Mouse (Mus musculus): ENCODE data around the gene Ccdc122.
"Not testable (repeated sequence)": the region's sequence is repeated elsewhere in the genome, so short reads cannot be mapped to it uniquely, and the experiment has no call there.

The Ccdc122 gene

GRCm38 (mm10) chr14:77036226-77037046, at the start of gene Ccdc122, which contains the start of gene Lacc1:
Gene Ccdc122, plus strand, starts transcription at chr14:77036772.
Gene Lacc1, minus strand, starts transcription at chr14:77036904.
- peak; percentile 65 for DNase-seq (ENCODE audit: low read depth, low spot score)

DNA sequence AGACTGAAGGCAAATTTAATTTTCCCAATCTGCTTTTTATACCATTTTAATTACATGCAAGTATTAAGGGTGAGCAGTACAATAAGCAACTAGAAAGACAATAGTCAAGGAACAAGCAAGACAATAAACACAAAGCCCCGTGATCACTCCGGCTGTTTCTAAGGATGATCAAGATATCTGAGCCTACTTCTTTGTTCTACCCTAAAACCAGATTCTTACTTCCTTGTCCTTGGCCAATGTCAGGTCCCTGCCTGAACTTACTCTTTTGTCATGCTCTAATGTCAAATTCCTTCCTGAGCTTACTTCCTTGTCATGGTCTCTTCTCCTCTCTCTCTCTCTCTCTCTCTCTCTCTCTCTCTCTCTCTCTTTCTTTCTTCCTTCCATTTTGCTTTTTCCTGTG, 46.2 kb upstream of the Ccdc122 start:
- DNase-seq (ENCODE audit: low read depth, low spot score): not testable (repeated sequence)

DNA sequence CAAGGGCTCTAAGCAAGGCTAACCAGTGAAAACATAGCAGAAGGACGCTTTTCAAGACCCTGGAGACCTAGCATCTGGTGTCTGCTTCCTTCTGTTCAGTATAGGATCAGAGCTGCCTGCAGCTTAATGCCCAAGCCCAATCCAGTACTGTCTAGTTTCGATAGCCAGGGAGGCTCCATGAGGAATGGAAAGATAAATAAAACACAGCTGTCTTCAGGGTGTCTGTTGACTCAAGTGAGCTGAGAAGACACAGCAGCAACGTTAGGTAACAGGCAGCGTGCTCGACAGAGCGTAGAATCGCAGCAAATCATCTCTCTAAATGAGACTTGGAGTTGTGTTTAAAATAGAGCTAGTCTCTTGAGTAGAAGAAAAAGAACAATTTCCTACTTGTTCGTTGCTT, 31.8 kb upstream of the Ccdc122 start:
- DNase-seq (ENCODE audit: low read depth, low spot score): no peak

GRCm38 (mm10) chr14:77005566-77005965, 31.0 kb upstream of the Ccdc122 start:
- no peak for DNase-seq (ENCODE audit: low read depth, low spot score)

- peak; percentile 42 for DNase-seq (ENCODE audit: low read depth, low spot score)
These were observed 28.3 kb upstream of the Ccdc122 start for GRCm38 (mm10) chr14:77008238-77008637.

DNA sequence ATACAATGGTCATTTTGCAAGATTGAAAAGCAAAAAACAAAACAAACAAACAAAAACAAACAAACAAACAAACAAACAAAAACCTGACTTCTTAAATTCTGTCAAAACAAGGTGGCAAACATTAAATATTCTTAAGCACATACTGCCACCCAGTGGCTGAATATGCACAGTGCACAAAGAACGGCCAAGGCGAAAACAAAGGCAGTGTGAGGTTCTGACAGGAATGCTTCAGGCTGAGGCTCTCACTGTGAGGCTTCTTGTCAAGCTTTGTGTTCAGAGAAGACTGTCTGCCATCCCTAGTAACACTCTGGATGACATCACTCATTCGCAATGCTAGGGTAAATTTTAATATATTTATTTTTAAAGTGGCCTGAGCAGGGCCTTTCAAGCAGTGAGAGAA, 24.8 kb upstream of the Ccdc122 start:
- peak; percentile 23 for DNase-seq (ENCODE audit: low read depth, low spot score)

- not testable (repeated sequence) for DNase-seq (ENCODE audit: low read depth, low spot score)
These were observed 19.8 kb upstream of the Ccdc122 start for GRCm38 (mm10) chr14:77016783-77017182.

DNA sequence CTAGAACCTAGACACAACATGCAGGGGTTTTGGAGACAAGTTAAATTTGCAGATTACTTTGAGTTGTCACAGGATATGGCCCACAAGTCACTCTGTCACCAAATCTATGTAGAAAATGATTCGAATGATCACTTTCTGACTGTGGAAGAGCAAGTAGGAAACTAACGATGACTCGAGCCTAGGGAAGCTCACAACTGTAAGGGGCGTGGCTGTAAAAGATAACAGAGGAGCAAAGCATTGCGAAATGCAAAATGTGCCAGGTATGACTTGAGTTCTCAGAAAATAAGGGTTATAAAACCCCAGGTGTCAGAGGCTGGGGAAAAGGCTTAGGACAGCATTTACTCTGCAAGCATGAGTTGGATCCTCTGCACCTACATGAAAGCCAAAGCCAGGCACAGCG, 19.4 kb upstream of the Ccdc122 start:
- DNase-seq (ENCODE audit: low read depth, low spot score): no peak

- no peak for DNase-seq (ENCODE audit: low read depth, low spot score)
These were observed 12.1 kb upstream of the Ccdc122 start for GRCm38 (mm10) chr14:77024499-77024898.

GRCm38 (mm10) chr14:77029319-77030054, 7.1 kb upstream of the Ccdc122 start:
- DNase-seq (ENCODE audit: low read depth, low spot score): no peak

DNA sequence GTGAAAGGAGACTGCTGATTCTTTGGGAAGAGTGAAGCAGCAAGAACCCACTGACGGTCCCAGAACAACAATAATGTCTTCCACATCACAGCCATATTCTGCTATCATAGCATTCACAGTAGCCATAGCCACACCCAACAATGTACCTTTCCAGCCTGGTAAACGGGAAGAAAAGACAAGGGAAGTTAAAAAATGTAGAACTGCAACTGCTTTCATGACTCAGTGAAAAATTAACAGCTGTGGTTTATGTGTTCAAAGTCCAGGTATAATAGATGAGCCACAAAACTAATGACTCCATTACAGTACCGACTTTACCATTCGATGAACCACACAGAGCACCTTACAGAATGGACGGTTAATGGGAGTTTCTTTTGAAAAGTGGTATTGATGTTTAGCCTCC, 5.8 kb upstream of the Ccdc122 start:
- no peak for DNase-seq (ENCODE audit: low read depth, low spot score)

DNA sequence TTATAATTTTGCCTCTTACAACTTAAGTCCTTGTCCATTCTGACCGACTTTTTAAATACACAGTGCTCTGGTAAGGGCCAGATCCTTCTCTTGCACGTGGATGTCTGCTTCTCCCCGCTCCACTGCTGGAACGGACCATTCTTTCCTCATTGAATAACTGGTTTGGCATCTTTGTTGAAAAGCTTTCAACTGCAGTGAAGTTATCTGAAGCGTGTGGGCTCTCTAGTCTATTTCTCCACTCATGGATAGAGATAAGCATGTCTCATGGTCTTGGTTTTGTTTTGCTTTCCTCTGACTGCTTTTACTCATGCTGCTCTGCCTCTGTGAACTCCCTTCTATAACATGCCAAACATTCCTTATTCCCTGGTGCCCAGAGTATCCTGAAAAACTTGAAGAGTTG, 4.1 kb upstream of the Ccdc122 start:
- DNase-seq (ENCODE audit: low read depth, low spot score): no peak

- DNase-seq (ENCODE audit: low read depth, low spot score): no peak
These were observed 3.2 kb upstream of the Ccdc122 start for GRCm38 (mm10) chr14:77033391-77033790.

DNA sequence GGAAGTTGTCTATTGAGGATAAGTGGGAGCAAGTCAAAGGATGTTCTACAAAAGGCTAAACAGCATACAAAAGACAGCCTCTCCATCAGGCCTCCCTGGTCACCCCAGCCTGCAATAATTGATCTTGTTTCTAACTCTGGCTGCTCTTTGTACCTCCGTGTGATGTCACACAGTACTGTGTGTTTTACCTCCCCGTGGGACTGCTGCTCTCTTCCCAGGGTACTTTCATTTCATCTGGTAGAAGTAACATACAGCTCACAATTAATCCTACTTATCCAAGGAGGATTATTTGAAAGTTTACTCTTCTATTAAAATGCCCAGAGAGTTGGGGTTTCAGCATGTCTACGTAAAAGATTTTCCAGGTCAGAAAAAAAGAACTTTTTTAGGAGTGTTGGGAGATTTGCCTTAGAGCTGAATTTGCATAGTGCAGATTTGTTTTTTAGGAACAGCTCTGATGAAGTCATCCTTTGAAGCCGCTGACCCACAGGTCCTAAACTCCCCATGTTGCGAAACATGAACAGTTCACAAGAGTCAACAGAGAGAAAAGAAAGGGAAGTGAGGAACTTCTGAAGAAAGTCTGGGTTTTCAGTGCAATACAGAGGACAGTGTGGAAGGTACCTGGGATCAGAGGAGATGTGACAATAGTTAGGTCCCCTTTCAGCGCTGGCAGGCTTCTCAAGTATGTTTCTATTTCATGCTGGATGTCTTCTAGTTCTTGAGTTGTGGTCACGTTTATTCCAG, 2.2 kb upstream of the Ccdc122 start:
- DNase-seq (ENCODE audit: low read depth, low spot score): peak; percentile 28

- DNase-seq (ENCODE audit: low read depth, low spot score): no peak
These were observed 1.6 kb upstream of the Ccdc122 start for GRCm38 (mm10) chr14:77034970-77035369.

- DNase-seq (ENCODE audit: low read depth, low spot score): no peak
These were observed 758 bp downstream of the Ccdc122 start for GRCm38 (mm10) chr14:77037330-77037729.

DNA sequence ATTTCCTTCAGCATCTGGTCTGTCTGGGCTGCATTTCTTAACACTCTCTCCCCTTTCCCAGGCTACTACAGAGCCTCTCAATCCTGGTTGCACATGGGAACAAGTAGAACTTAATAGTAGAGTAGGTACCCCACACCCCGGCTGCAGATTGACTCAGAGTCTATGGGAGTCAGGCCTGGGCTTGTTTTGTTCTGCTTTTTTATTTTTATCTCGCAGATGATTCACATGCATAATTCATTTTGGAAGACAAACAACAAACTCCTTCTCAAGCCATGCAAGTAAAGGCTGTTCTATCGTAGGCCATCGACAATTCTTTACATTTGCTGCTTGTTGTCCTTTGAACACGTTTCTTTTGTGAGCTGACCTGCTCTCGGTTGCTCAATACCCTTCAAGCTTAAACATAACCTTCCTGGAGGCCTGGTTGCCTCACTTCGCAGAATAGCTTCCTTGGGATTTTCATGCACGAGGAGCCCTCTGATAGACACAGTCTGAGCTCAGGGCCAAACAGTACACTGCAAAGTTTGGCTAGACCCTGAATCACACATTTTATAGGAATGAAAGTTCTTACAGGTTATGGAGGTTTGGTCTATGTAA, 1.4 kb downstream of the Ccdc122 start:
- DNase-seq (ENCODE audit: low read depth, low spot score): no peak

GRCm38 (mm10) chr14:77053288-77053687, 16.7 kb downstream of the Ccdc122 start:
- DNase-seq (ENCODE audit: low read depth, low spot score): no peak

DNA sequence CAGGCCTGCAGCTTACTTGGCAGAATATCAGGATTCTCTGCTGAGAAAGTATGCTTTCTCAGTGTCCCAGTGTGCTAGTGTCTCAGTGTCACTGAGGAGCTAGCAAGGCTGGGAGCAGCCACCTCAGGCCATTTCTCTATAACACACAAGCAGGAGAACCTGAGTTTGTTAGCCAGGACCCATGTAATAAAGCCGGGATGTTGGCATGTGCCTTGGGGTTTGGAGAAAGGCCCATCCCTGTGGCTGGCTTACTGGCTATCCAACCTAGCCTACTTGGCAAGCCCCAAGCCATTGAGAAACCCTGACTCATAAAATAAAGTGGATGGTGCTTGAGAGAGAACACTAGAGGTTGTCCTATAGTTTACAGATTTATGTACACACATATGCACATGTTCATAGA, 32.8 kb downstream of the Ccdc122 start:
- DNase-seq (ENCODE audit: low read depth, low spot score): peak; percentile 7

DNA sequence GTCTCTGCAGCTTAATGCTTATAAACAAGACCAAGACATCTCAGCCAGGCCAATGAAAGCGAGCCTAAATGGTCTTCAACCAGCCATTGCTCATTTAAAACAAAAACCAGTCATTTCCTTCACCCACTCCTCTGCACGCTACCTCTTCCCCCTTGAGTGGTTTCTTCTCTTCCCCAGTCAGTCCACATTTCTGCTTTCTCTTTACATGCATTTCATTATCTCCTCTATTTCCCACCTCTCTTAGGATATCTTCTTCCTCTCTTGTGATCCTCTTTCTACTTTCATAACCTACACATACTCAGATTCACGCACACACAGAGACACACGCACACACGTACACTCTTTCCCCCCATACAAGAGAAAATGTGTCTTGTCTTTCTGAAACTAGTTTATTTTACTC, 44.7 kb downstream of the Ccdc122 start:
- no peak for DNase-seq (ENCODE audit: low read depth, low spot score)

- DNase-seq (ENCODE audit: low read depth, low spot score): no peak
These were observed 63.7 kb downstream of the Ccdc122 start for GRCm38 (mm10) chr14:77100285-77100684.

GRCm38 (mm10) chr14:77110622-77111021, 74.0 kb downstream of the Ccdc122 start:
- not testable (repeated sequence) for DNase-seq (ENCODE audit: low read depth, low spot score)

All from skeletal muscle tissue, adult 2 months (tissue).